Mouse (Mus musculus) olfactory bulb, adult 2 months (tissue): ENCODE results near the gene Cox10.

Experiments used
- CTCF ChIP-seq: fragments of 200-500 bp; IDR thresholded peaks from 2 replicates; pipeline ENCODE4 v1.5.1; 2012; ENCODE audit warnings: low read depth, mild to moderate bottlenecking, low read length, moderate library complexity; ENCODE audit not compliant: insufficient read depth
- POLR2A ChIP-seq: fragments of 200-500 bp; IDR thresholded peaks from 2 replicates; pipeline ENCODE4 v1.6.1; 2012; ENCODE audit warnings: mild to moderate bottlenecking, low read depth, low read length, moderate library complexity; ENCODE audit not compliant: insufficient read depth

DNA sequence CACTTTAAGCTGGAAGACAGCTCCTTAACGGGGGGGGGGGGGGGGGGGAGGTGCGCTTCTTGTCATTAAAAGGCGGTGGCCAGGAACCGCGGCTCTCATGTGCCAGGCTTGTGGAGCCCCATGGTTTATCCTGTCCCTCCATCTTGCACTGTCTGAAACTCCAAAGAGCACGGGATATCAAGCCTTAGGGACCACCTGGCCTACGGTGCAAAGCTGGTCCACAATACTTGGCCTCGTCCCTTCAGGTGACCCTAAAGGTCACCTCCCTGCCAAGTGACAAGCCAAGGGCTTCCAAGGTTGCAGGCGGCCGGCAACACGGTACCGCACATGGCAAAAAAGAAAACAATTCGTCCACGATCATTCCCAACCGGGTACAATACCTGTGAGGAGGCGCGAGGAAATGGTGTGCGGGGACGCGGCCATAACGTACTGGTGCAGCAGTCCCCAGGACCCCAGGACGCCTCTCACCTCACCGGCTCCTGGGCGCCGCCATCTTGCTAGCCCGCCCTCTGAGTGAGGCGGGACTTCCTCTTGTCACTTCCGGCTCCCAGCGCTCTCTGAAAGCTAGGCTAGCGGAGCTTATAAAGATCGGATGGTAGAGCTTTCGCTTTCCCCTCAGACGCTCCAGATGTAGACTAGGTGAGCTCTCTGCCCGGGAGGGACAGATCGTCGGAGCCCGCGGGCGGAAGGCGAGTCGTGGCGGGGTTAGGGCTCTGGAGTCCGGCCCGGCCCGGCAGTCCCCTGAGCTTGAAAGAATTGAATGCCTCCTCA, at the start of gene Cox10:
- TF ChIP-seq CTCF (0 out of 2 replicates have a peak, but pooled peaks have one; percentile 3), POLR2A (peak; percentile 51)
